Mouse (Mus musculus) naive thymus-derived CD4-positive, alpha-beta T cell, adult 5 months (primary cell): ENCODE data around the gene Oog1. TPM values are rescaled to one million over a fixed set of nuclear protein-coding genes. Genes with fewer than 3 reads are reported as not detected.

Experiments used
- polyA plus RNA-seq: library from polyadenylated mRNA; unstranded; fragments of 100-300 nt; shearing (Covaris generic); gene quantifications from one replicate; pipeline ENCODE4 v1.2.1, GENCODE M21; 2017

Gene Oog1
- polyA plus RNA-seq = not detected

DNA sequence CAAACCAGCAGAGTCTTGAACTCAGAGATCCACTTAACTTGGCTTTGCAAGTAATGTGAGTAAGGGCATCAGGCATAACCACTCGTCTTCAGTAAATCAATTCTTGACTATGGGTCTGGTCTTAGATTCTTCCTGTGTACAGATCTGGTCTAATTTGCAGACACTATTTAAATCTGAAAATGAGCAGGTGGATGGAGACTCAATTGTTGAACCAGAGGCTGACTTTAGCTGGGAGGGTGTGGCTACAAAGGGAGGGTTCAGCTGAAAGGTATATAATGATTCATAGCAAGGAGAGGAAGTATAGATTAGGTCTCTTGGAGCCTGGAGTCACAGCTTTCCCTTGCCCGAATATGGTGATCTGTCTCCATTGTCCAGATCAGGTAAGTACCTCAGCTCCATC, at the start of gene Oog1:
Gene Oog1 (plus strand): TSS at position 301 of the 400 bp plus-strand sequence.

DNA sequence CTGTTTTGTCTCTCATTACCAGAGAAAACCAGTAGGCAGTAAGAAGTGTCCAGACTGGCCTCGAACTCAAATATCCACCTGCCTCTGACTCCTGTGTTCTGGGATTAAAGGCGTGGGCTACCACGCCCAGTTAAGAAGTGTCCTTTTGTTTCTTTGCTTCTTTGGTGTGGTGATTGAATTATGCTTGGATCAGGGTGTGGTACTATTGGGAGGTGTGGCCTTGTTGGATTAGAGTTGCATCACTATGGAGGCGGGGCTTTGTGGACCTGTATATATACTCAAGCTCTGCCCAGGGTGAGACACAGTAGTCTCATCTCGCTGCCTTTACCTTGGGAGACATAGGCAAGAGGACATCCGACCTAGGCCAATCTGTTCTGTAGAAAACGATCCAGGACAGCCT, 16.1 kb downstream of the Oog1 start, which contains the start of gene Gm4027:
Gene Gm4027 (plus strand): TSS at position 301 of the 400 bp plus-strand sequence.

DNA sequence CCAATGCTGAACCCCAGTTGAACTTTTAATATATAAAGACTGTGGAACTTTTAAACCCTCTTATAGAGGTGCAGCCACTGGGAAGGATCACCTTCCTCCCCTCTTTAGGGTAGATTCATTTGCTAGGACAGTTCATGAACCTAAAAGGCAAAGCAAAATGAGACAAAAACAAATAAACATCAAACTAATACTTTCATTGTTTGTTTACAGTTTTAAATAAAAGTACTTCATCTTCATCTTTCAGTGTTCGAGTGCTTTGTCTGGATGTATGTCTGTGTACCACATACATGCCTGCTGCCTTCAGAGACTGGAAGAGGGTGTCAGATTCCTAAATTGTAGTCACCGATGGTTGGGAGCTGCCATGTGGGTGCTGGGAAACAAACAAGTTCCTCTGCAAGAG, 42.0 kb downstream of the Oog1 start, which contains the start of gene Gm16381:
Gene Gm16381 (minus strand): TSS at position 101 of the 400 bp plus-strand sequence.

Other genes with a start within 250 kb of the Oog1 start
- gene Sptlc2, start 214.3 kb upstream of the Oog1 start, polyA plus RNA-seq = 129 TPM
- 34.5 TPM for gene Slirp, start 158.8 kb upstream of the Oog1 start, polyA plus RNA-seq
- 98.7 TPM for gene Alkbh1, start 158.7 kb upstream of the Oog1 start, polyA plus RNA-seq
- 213 TPM for gene Snw1, start 130.4 kb upstream of the Oog1 start, polyA plus RNA-seq
- gene Gm5788, start 108.0 kb upstream of the Oog1 start, polyA plus RNA-seq = not detected
- gene Gm8300, start 88.4 kb upstream of the Oog1 start, polyA plus RNA-seq = 0.19 TPM
- gene Gm4027, start 16.2 kb downstream of the Oog1 start, polyA plus RNA-seq = not detected
- gene Gm16381, start 41.9 kb downstream of the Oog1 start, polyA plus RNA-seq = not detected
- gene Gm21319, start 173.1 kb downstream of the Oog1 start, polyA plus RNA-seq = not detected
- not detected for gene Gm21936, start 192.8 kb downstream of the Oog1 start, polyA plus RNA-seq
- gene BB287469, start 213.9 kb downstream of the Oog1 start, polyA plus RNA-seq = not detected
- gene Gm2001, start 239.7 kb downstream of the Oog1 start, polyA plus RNA-seq = not detected